Mouse (Mus musculus): ENCODE measurements at regions not wholly inside any gene's neighbourhood (a gene's known extent, or its start where the extent isn't known, plus 50 kb on each side); places are given as distances from the start of the nearest gene placed in this dataset.

GRCm38 (mm10) chr2:174868186-174868585, 107.8 kb downstream of the Edn3 start:
- Histone ChIP-seq H3K9me3 (replicated peaks) (no peaks in the 10 kb centered on the region), H3K4me1 (peaks cover 76% of the 10 kb centered on the region), H3K4me3 (no peak overlapping the region), H3K27me3 (ENCODE audit: low read depth, poor library complexity, severe bottlenecking) (no peaks in the 10 kb centered on the region), H3K27ac (peak overlapping the region; percentile 85), H3K36me3 (no peaks in the 10 kb centered on the region)
- WGBS = 51% methylated on average over 3 of the region's 3 CpGs
- DNase-seq (ENCODE audit: low spot score) = peak; percentile 74

GRCm38 (mm10) chr2:174868743-174869369, 108.4 kb downstream of the Edn3 start:
- Histone ChIP-seq H3K27ac (peak overlapping the region; percentile 85), H3K9me3 (replicated peaks) (no peaks in the 10 kb centered on the region), H3K36me3 (no peaks in the 10 kb centered on the region), H3K27me3 (ENCODE audit: low read depth, poor library complexity, severe bottlenecking) (no peaks in the 10 kb centered on the region), H3K4me3 (no peak overlapping the region; the same call in 1 of the 2 replicates), H3K4me1 (peaks cover 76% of the 10 kb centered on the region)
- WGBS = 46% methylated on average over 8 of the region's 8 CpGs
- DNase-seq (ENCODE audit: low spot score) = peak; percentile 51

GRCm38 (mm10) chr2:174870284-174870683, 109.9 kb downstream of the Edn3 start:
- Histone ChIP-seq H3K36me3 (no peaks in the 10 kb centered on the region), H3K27me3 (ENCODE audit: low read depth, poor library complexity, severe bottlenecking) (no peaks in the 10 kb centered on the region), H3K9me3 (replicated peaks) (no peaks in the 10 kb centered on the region), H3K4me1 (peaks cover 65% of the 10 kb centered on the region), H3K27ac (peak overlapping the region; percentile 85), H3K4me3 (no peak overlapping the region)
- WGBS = 76% methylated on average over 5 of the region's 5 CpGs
- DNase-seq (ENCODE audit: low spot score) = peak; percentile 47

GRCm38 (mm10) chr2:174871225-174871624, 110.8 kb downstream of the Edn3 start:
- Histone ChIP-seq H3K36me3 (no peaks in the 10 kb centered on the region), H3K4me3 (no peak overlapping the region), H3K27ac (peak overlapping the region; percentile 85), H3K27me3 (ENCODE audit: low read depth, poor library complexity, severe bottlenecking) (no peaks in the 10 kb centered on the region), H3K9me3 (replicated peaks) (no peaks in the 10 kb centered on the region), H3K4me1 (peaks cover 71% of the 10 kb centered on the region)
- 63% methylated on average over 10 of the region's 10 CpGs for WGBS
- peak; percentile 31 for DNase-seq (ENCODE audit: low spot score)

GRCm38 (mm10) chr2:174871844-174872243, 111.4 kb downstream of the Edn3 start:
- H3K9me3 ChIP-seq (replicated peaks) = no peaks in the 10 kb centered on the region
- no peaks in the 10 kb centered on the region for H3K27me3 ChIP-seq (ENCODE audit: low read depth, poor library complexity, severe bottlenecking)
- H3K36me3 ChIP-seq = no peaks in the 10 kb centered on the region
- H3K4me1 ChIP-seq = peaks cover 70% of the 10 kb centered on the region
- WGBS = 49% methylated on average over 3 of the region's 3 CpGs
- H3K4me3 ChIP-seq = no peak overlapping the region
- DNase-seq (ENCODE audit: low spot score) = peak; percentile 40
- peak overlapping the region; percentile 79; the same call in 1 of the 2 replicates for H3K27ac ChIP-seq

- H3K9me3 ChIP-seq (replicated peaks) = no peaks in the 10 kb centered on the region
- H3K27ac ChIP-seq = no peak overlapping the region
- no peak for DNase-seq (ENCODE audit: low spot score)
- H3K4me1 ChIP-seq = peaks cover 48% of the 10 kb centered on the region
- no peaks in the 10 kb centered on the region for H3K27me3 ChIP-seq (ENCODE audit: low read depth, poor library complexity, severe bottlenecking)
- no peaks in the 10 kb centered on the region for H3K36me3 ChIP-seq
- H3K4me3 ChIP-seq = no peak overlapping the region
- 18% methylated on average over 5 of the region's 5 CpGs for WGBS
These were observed 116.5 kb downstream of the Edn3 start for GRCm38 (mm10) chr2:174876886-174877285.

- Histone ChIP-seq H3K36me3 (no peaks in the 10 kb centered on the region), H3K27me3 (ENCODE audit: low read depth, poor library complexity, severe bottlenecking) (no peaks in the 10 kb centered on the region), H3K4me3 (no peak overlapping the region), H3K27ac (peak overlapping the region; percentile 42; the same call in 1 of the 2 replicates), H3K9me3 (replicated peaks) (no peaks in the 10 kb centered on the region), H3K4me1 (peaks cover 48% of the 10 kb centered on the region)
- DNase-seq (ENCODE audit: low spot score) = no peak
- 17% methylated on average over 4 of the region's 4 CpGs for WGBS
These were observed 118.6 kb downstream of the Edn3 start for GRCm38 (mm10) chr2:174878979-174879378.

- Histone ChIP-seq H3K27me3 (ENCODE audit: low read depth, poor library complexity, severe bottlenecking) (no peaks in the 10 kb centered on the region), H3K4me1 (peaks cover 56% of the 10 kb centered on the region), H3K36me3 (no peaks in the 10 kb centered on the region), H3K9me3 (replicated peaks) (no peaks in the 10 kb centered on the region), H3K27ac (no peak overlapping the region), H3K4me3 (no peak overlapping the region)
- DNase-seq (ENCODE audit: low spot score) = no peak
- WGBS = 85% methylated on average over 13 of the region's 13 CpGs
These were observed 120.2 kb downstream of the Edn3 start for GRCm38 (mm10) chr2:174880659-174881058.

GRCm38 (mm10) chr2:174884232-174885225, 124.1 kb downstream of the Edn3 start:
- WGBS = 57% methylated on average over 19 of the region's 19 CpGs
- peaks cover 29% of the 10 kb centered on the region for H3K4me1 ChIP-seq
- H3K36me3 ChIP-seq = no peaks in the 10 kb centered on the region
- no peaks in the 10 kb centered on the region for H3K27me3 ChIP-seq (ENCODE audit: low read depth, poor library complexity, severe bottlenecking)
- H3K9me3 ChIP-seq (replicated peaks) = no peaks in the 10 kb centered on the region
- no peak for DNase-seq (ENCODE audit: low spot score)
- no peak overlapping the region for H3K4me3 ChIP-seq
- peak overlapping the region; percentile 63 for H3K27ac ChIP-seq

GRCm38 (mm10) chr2:174892658-174893057, 117.4 kb upstream of the Gm14444 start:
- H3K27ac ChIP-seq = no peak overlapping the region
- WGBS = 73% methylated on average over 7 of the region's 7 CpGs
- H3K9me3 ChIP-seq (replicated peaks) = no peaks in the 10 kb centered on the region
- no peaks in the 10 kb centered on the region for H3K36me3 ChIP-seq
- H3K4me1 ChIP-seq = peaks cover 2% of the 10 kb centered on the region; the same call in 1 of the 2 replicates
- no peak overlapping the region for H3K4me3 ChIP-seq
- no peaks in the 10 kb centered on the region for H3K27me3 ChIP-seq (ENCODE audit: low read depth, poor library complexity, severe bottlenecking)
- DNase-seq (ENCODE audit: low spot score) = no peak

GRCm38 (mm10) chr2:174897424-174897823, 112.6 kb upstream of the Gm14444 start:
- WGBS = 35% methylated on average over 8 of the region's 8 CpGs
- 0 out of 2 replicates have a peak overlapping the region, but pooled peaks have one; percentile 3 for H3K27ac ChIP-seq
- no peak for DNase-seq (ENCODE audit: low spot score)
- no peaks in the 10 kb centered on the region for H3K9me3 ChIP-seq (replicated peaks)
- H3K27me3 ChIP-seq (ENCODE audit: low read depth, poor library complexity, severe bottlenecking) = no peaks in the 10 kb centered on the region
- no peaks in the 10 kb centered on the region for H3K36me3 ChIP-seq
- H3K4me3 ChIP-seq = no peak overlapping the region
- peaks cover 13% of the 10 kb centered on the region; the same call in 1 of the 2 replicates for H3K4me1 ChIP-seq

- Histone ChIP-seq H3K4me1 (peaks cover 21% of the 10 kb centered on the region), H3K27ac (peak overlapping the region; percentile 77), H3K27me3 (ENCODE audit: low read depth, poor library complexity, severe bottlenecking) (no peaks in the 10 kb centered on the region), H3K4me3 (no peak overlapping the region), H3K9me3 (replicated peaks) (no peaks in the 10 kb centered on the region), H3K36me3 (no peaks in the 10 kb centered on the region)
- no peak for DNase-seq (ENCODE audit: low spot score)
- 80% methylated on average over 5 of the region's 5 CpGs for WGBS
These were observed 109.9 kb upstream of the Gm14444 start for GRCm38 (mm10) chr2:174899940-174900670.

Measured in limb, embryonic 10.5 days (tissue).